ENCODE assay signal across 23 mouse cellular contexts in the genomic region with DNA sequence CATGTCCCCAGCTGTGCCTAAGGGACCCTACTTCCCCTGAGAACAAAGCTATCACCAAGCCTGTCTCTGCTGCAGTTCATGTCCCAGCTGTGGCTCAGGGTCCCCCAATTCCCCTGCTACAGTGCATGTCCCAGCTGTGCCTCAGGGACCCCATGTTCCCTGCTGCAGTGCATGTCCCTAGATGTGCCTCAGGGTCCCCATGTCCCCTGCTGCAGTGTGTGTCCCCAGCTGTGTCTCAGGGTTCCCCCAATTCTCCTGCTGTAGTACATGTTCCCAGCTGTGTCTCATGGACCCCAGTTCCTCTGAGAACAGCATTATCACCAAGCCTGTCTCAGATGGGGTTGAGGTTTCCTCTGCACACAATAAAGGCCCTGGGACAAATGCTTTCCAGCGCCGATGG.
DNase-seq lines count a peak whose midpoint lies in the region; ATAC-seq and TF ChIP-seq lines count a peak whose summit lies in the region.
"Had no signal": no experiment of that assay in that cellular context is flagged by ENCODE, and none has a peak within 500 bp of the region (broad histone marks: within the 10 kb centered on the region; RNA-seq: fewer than 3 reads in every experiment).

No protein-coding gene starts in this region.

- H3K9me3 ChIP-seq in heart, embryonic 10.5 days, result no peaks in the 10 kb centered on the region
- no peaks in the 10 kb centered on the region for H3K9me3 ChIP-seq in embryonic facial prominence, embryonic 12.5 days
- no peaks in the 10 kb centered on the region for H3K9me3 ChIP-seq in embryonic facial prominence, embryonic 15.5 days (replicated peaks)
- H3K9me3 ChIP-seq: hindbrain, embryonic 15.5 days; lung, embryonic 15.5 days; midbrain, embryonic 13.5 days had no signal

- 66% methylated on average over 2 of the region's 2 CpGs for WGBS in heart, embryonic 10.5 days
- 58% methylated on average over 2 of the region's 2 CpGs for WGBS in embryonic facial prominence, embryonic 12.5 days
- 46% methylated on average over 2 of the region's 2 CpGs for WGBS in embryonic facial prominence, embryonic 15.5 days

- DNase-seq in heart, embryonic 10.5 days (ENCODE audit: low spot score), result no peak
- DNase-seq in heart, postnatal 25 days (ENCODE audit: low spot score), result no peak
- DNase-seq in spleen, adult 12 weeks (ENCODE audit: low spot score), result no peak
- no peak for DNase-seq in right cerebral cortex, adult 2 months (ENCODE audit: low spot score in 2 of 2)
- DNase-seq: adrenal gland, adult 2 months; adrenal gland, postnatal 36 days; cerebellum, adult 2 months; cerebellum, postnatal 14 days; kidney, adult 2 months; layer of hippocampus, postnatal 36 days; thymus, adult 18-20 months; thymus, postnatal 25 days had no signal

- H3K4me2 ChIP-seq in embryonic facial prominence, embryonic 12.5 days (replicated peaks), result no peak overlapping the region
- H3K4me2 ChIP-seq in embryonic facial prominence, embryonic 15.5 days (replicated peaks), result no peak overlapping the region
- peak overlapping the region; percentile 96 for H3K4me2 ChIP-seq in myocyte (ENCODE audit: low read depth)
- H3K4me2 ChIP-seq: heart, embryonic 11.5 days; hindbrain, embryonic 15.5 days; liver, embryonic 11.5 days; lung, embryonic 15.5 days; midbrain, embryonic 13.5 days had no signal

- H3K79me2 ChIP-seq in myocyte (ENCODE audit: control insufficient read depth, insufficient read depth), result no peaks in the 10 kb centered on the region

- no peak for TF ChIP-seq POLR2A in myocyte (IDR thresholded peaks at IDR 0.05; ENCODE audit: insufficient read length, low read depth)

- ATAC-seq in embryonic facial prominence, embryonic 12.5 days (ENCODE audit: insufficient number of reproducible peaks, insufficient read depth, low FRiP score, low TSS enrichment), result no peak
- no peak for ATAC-seq in embryonic facial prominence, embryonic 15.5 days (ENCODE audit: insufficient number of reproducible peaks, low FRiP score, low TSS enrichment, low read depth)
- ATAC-seq: activated CD4-positive, CD25-positive, alpha-beta regulatory T cell, adult 4 months; forebrain, embryonic 14.5 days; midbrain, embryonic 13.5 days had no signal

- no peak overlapping the region for H3ac ChIP-seq in myocyte (ENCODE audit: control insufficient read depth, insufficient read length)

- no peaks in the 10 kb centered on the region for H3K36me3 ChIP-seq in heart, embryonic 10.5 days
- no peaks in the 10 kb centered on the region for H3K36me3 ChIP-seq in embryonic facial prominence, embryonic 12.5 days
- H3K36me3 ChIP-seq in embryonic facial prominence, embryonic 15.5 days, result no peaks in the 10 kb centered on the region
- no peaks in the 10 kb centered on the region for H3K36me3 ChIP-seq in myocyte (ENCODE audit: control insufficient read depth, insufficient read depth)
- H3K36me3 ChIP-seq: hindbrain, embryonic 15.5 days; lung, embryonic 15.5 days; midbrain, embryonic 13.5 days had no signal

- H3K9ac ChIP-seq in embryonic facial prominence, embryonic 12.5 days, result no peak overlapping the region
- no peak overlapping the region for H3K9ac ChIP-seq in embryonic facial prominence, embryonic 15.5 days
- H3K9ac ChIP-seq: hindbrain, embryonic 15.5 days; lung, embryonic 15.5 days; midbrain, embryonic 13.5 days had no signal

- H3K4me3 ChIP-seq in heart, embryonic 10.5 days, result no peak overlapping the region
- H3K4me3 ChIP-seq in embryonic facial prominence, embryonic 12.5 days, result no peak overlapping the region
- H3K4me3 ChIP-seq in embryonic facial prominence, embryonic 15.5 days (replicated peaks), result no peak overlapping the region
- H3K4me3 ChIP-seq in myocyte, result no peak overlapping the region
- H3K4me3 ChIP-seq: hindbrain, embryonic 15.5 days; lung, embryonic 15.5 days; midbrain, embryonic 13.5 days had no signal

- intact Hi-C loops in heart, postnatal 25 days (cut with DNase I), result no loop called here

- H3K4me1 ChIP-seq in heart, embryonic 10.5 days, result peaks cover 33% of the 10 kb centered on the region
- peaks cover 43% of the 10 kb centered on the region for H3K4me1 ChIP-seq in embryonic facial prominence, embryonic 12.5 days
- H3K4me1 ChIP-seq in embryonic facial prominence, embryonic 15.5 days, result peaks cover 44% of the 10 kb centered on the region

- H3K27ac ChIP-seq in heart, embryonic 10.5 days, result 0 out of 2 replicates have a peak overlapping the region, but pooled peaks have one; percentile 37
- H3K27ac ChIP-seq in embryonic facial prominence, embryonic 12.5 days, result peak overlapping the region; percentile 87; the same call in 1 of the 2 replicates
- peak overlapping the region; percentile 87; the same call in 1 of the 2 replicates for H3K27ac ChIP-seq in embryonic facial prominence, embryonic 15.5 days (replicated peaks)
- H3K27ac ChIP-seq: hindbrain, embryonic 15.5 days; lung, embryonic 15.5 days; midbrain, embryonic 13.5 days had no signal

- peaks cover 36% of the 10 kb centered on the region for H3K27me3 ChIP-seq in heart, embryonic 10.5 days (ENCODE audit: insufficient read depth, poor library complexity, severe bottlenecking)
- H3K27me3 ChIP-seq in embryonic facial prominence, embryonic 12.5 days, result no peaks in the 10 kb centered on the region
- no peaks in the 10 kb centered on the region for H3K27me3 ChIP-seq in embryonic facial prominence, embryonic 15.5 days
- no peaks in the 10 kb centered on the region for H3K27me3 ChIP-seq in myocyte (ENCODE audit: control insufficient read depth, insufficient read depth, insufficient read length)
- H3K27me3 ChIP-seq: CH12.LX; hindbrain, embryonic 15.5 days; lung, embryonic 15.5 days had no signal

TF ChIP-seq in myocyte, 11 proteins besides CTCF, POLR2A, EP300 and RAD21:
- no peak for TF ChIP-seq TCF3 (IDR thresholded peaks at IDR 0.05; ENCODE audit: insufficient read length, low read depth)
- TF ChIP-seq CEBPB (IDR thresholded peaks at IDR 0.05; ENCODE audit: insufficient read depth, poor library complexity, severe bottlenecking), result no peak
- TF ChIP-seq MAX (IDR thresholded peaks at IDR 0.05; ENCODE audit: low read depth), result no peak
- TF ChIP-seq E2F4 (IDR thresholded peaks at IDR 0.05; ENCODE audit: insufficient read depth), result no peak
- TF ChIP-seq TCF12 (IDR thresholded peaks at IDR 0.05; ENCODE audit: insufficient read depth, poor library complexity, severe bottlenecking), result no peak
- TF ChIP-seq USF1 (IDR thresholded peaks at IDR 0.05; ENCODE audit: low read depth), result no peak
- no peak for TF ChIP-seq REST (IDR thresholded peaks at IDR 0.05; ENCODE audit: insufficient read depth, insufficient read length)
- no peak for TF ChIP-seq MYOD1 (IDR thresholded peaks at IDR 0.05; ENCODE audit: control insufficient read depth in 1 of 3, insufficient read length in 2 of 3, low read depth in 2 of 3)
- TF ChIP-seq POLR2AphosphoS2 (IDR thresholded peaks at IDR 0.05; ENCODE audit: insufficient read length, low read depth), result no peak
- no peak for TF ChIP-seq SRF (IDR thresholded peaks at IDR 0.05; ENCODE audit: control insufficient read depth, insufficient read length, low read depth)

Comparison
In these comparisons a context has a peak if more than half of its experiments do, and no peak if none do; other contexts are left out.
1. H3K27ac ChIP-seq: peak in every context shown above with its lines; median percentile 87 in embryonic facial prominence, embryonic 12.5 days; 87 in embryonic facial prominence, embryonic 15.5 days; 37 in heart, embryonic 10.5 days.